Mouse (Mus musculus) lung, embryonic 14.5 days (tissue): Measurements from ENCODE around the gene Sbno2. TPM values are rescaled to one million over a fixed set of nuclear protein-coding genes. Genes with fewer than 3 reads are reported as not detected.
A peak's percentile ranks its signal among the peaks of the same experiment; 100 is the strongest.

Experiments used
- ATAC-seq: fragments of 200-750 bp; cut with Nextera tagmentation; 2 replicates; pipeline ENCODE4 v1.8.0; 2017; ENCODE audit warnings: mild to moderate bottlenecking, moderate TSS enrichment, moderate library complexity; ENCODE audit not compliant: insufficient read depth
- DNase-seq: peaks from one replicate; pipeline ENCODE4 v3.0.0-alpha.2; 2015
- H3K27ac ChIP-seq: fragments of 300-500 bp; sonication (generic); 2 replicates; pipeline ENCODE4 v1.5.1; 2014; ENCODE audit warnings: low read depth, mild to moderate bottlenecking, moderate library complexity
- H3K27me3 ChIP-seq: fragments of 300-500 bp; sonication (generic); 2 replicates; pipeline ENCODE4 v1.6.1; 2014; ENCODE audit warnings: low read length, control low read depth; ENCODE audit not compliant: insufficient read depth
- H3K36me3 ChIP-seq: fragments of 300-500 bp; sonication (generic); 2 replicates; pipeline ENCODE4 v1.6.1; 2014; ENCODE audit warnings: control low read depth; ENCODE audit not compliant: insufficient read depth
- H3K4me1 ChIP-seq: fragments of 300-500 bp; sonication (generic); 2 replicates; pipeline ENCODE4 v1.6.1; 2014; ENCODE audit warnings: antibody characterized with exemption, control low read depth; ENCODE audit not compliant: insufficient read depth
- H3K4me2 ChIP-seq: fragments of 300-500 bp; sonication (generic); 2 replicates; pipeline ENCODE4 v1.6.1; 2014; ENCODE audit warnings: mild to moderate bottlenecking
- H3K4me3 ChIP-seq: fragments of 300-500 bp; sonication (generic); 2 replicates; pipeline ENCODE4 v1.5.1; 2014; ENCODE audit warnings: low read depth, low read length
- H3K9ac ChIP-seq: fragments of 300-500 bp; sonication (generic); 2 replicates; pipeline ENCODE4 v1.6.1; 2014
- H3K9me3 ChIP-seq: fragments of 300-500 bp; sonication (generic); 2 replicates; pipeline ENCODE4 v1.6.1; 2016; ENCODE audit warnings: low read depth, low read length, control low read depth
- CTCF ChIP-seq: IDR thresholded peaks from 2 replicates; pipeline ENCODE4 v1.5.1; 2016; ENCODE audit warnings: antibody characterized with exemption, low read depth
- WGBS: fragments of 180-500 bp; shearing (Covaris S2); extraction: QIAGEN DNeasy Blood & Tissue Kit; methylation state at CpG from one replicate; pipeline ENCODE4 v1.1.7; 2014; 5-methylcytosine and 5-hydroxymethylcytosine counted together
- polyA plus RNA-seq: library from polyadenylated mRNA; unstranded; fragments of >200 nt; fragmentation: Nextera tagmentation; extraction: Ambion mirVana; gene quantifications from 2 replicates; pipeline ENCODE4 v1.2.1, GENCODE M21; 2014

Sbno2 gene
- polyA plus RNA-seq, 1 experiment from 2014 or later, result 16.3 TPM

GRCm38 (mm10) chr10:80024229-80025043, 80.9 kb downstream of the Sbno2 start:
- 73% methylated on average over 15 of the region's 15 CpGs for WGBS
- Histone ChIP-seq H3K36me3 (peaks cover 44% of the 10 kb centered on the region), H3K4me2 (no peak overlapping the region), H3K9ac (no peak overlapping the region), H3K27ac (peak overlapping the region; percentile 46; the same call in 1 of the 2 replicates), H3K4me1 (no peaks in the 10 kb centered on the region; the same call in 1 of the 2 replicates), H3K9me3 (no peaks in the 10 kb centered on the region), H3K27me3 (no peaks in the 10 kb centered on the region), H3K4me3 (no peak overlapping the region)
- no peak for TF ChIP-seq CTCF
- DNase-seq (no peak), ATAC-seq (no peak)

GRCm38 (mm10) chr10:80023758-80024157, 81.6 kb downstream of the Sbno2 start:
- Histone ChIP-seq H3K4me1 (no peaks in the 10 kb centered on the region; the same call in 1 of the 2 replicates), H3K4me2 (no peak overlapping the region), H3K9me3 (no peaks in the 10 kb centered on the region), H3K9ac (no peak overlapping the region), H3K4me3 (no peak overlapping the region), H3K27me3 (no peaks in the 10 kb centered on the region), H3K36me3 (peaks cover 37% of the 10 kb centered on the region), H3K27ac (no peak overlapping the region)
- WGBS, result 70% methylated on average over 5 of the region's 5 CpGs
- ATAC-seq (no peak), DNase-seq (no peak)
- TF ChIP-seq CTCF, result no peak

GRCm38 (mm10) chr10:80022806-80023205, 82.6 kb downstream of the Sbno2 start:
- H3K27ac ChIP-seq, result no peak overlapping the region
- H3K4me1 ChIP-seq, result no peaks in the 10 kb centered on the region; the same call in 1 of the 2 replicates
- no peak for TF ChIP-seq CTCF
- no peak overlapping the region for H3K9ac ChIP-seq
- 93% methylated on average over 8 of the region's 8 CpGs for WGBS
- no peak for ATAC-seq
- no peak for DNase-seq
- no peak overlapping the region for H3K4me3 ChIP-seq
- no peak overlapping the region for H3K4me2 ChIP-seq
- H3K9me3 ChIP-seq, result no peaks in the 10 kb centered on the region
- H3K27me3 ChIP-seq, result no peaks in the 10 kb centered on the region
- H3K36me3 ChIP-seq, result peaks cover 34% of the 10 kb centered on the region

- no peak overlapping the region for H3K9ac ChIP-seq
- no peak for TF ChIP-seq CTCF
- no peak for ATAC-seq
- no peaks in the 10 kb centered on the region for H3K9me3 ChIP-seq
- peaks cover 31% of the 10 kb centered on the region for H3K36me3 ChIP-seq
- no peak overlapping the region for H3K4me3 ChIP-seq
- H3K27me3 ChIP-seq, result no peaks in the 10 kb centered on the region
- no peaks in the 10 kb centered on the region; the same call in 1 of the 2 replicates for H3K4me1 ChIP-seq
- no peak overlapping the region for H3K4me2 ChIP-seq
- no peak for DNase-seq
- 90% methylated on average over 12 of the region's 12 CpGs for WGBS
- no peak overlapping the region for H3K27ac ChIP-seq
Measured at GRCm38 (mm10) chr10:80022164-80022563, 83.2 kb downstream of the Sbno2 start.

GRCm38 (mm10) chr10:80021320-80021641, 84.1 kb downstream of the Sbno2 start:
- no peak for TF ChIP-seq CTCF
- H3K27me3 ChIP-seq, result no peaks in the 10 kb centered on the region
- H3K27ac ChIP-seq, result no peak overlapping the region
- 83% methylated on average over 13 of the region's 13 CpGs for WGBS
- H3K9me3 ChIP-seq, result no peaks in the 10 kb centered on the region
- no peak for ATAC-seq
- DNase-seq, result no peak
- H3K4me2 ChIP-seq, result no peak overlapping the region
- no peak overlapping the region for H3K4me3 ChIP-seq
- peaks cover 23% of the 10 kb centered on the region for H3K36me3 ChIP-seq
- H3K4me1 ChIP-seq, result no peaks in the 10 kb centered on the region; the same call in 1 of the 2 replicates
- no peak overlapping the region for H3K9ac ChIP-seq

GRCm38 (mm10) chr10:80020603-80021319, 84.6 kb downstream of the Sbno2 start:
- DNase-seq, result no peak
- H3K4me3 ChIP-seq, result peak overlapping the region; percentile 35
- no peak overlapping the region for H3K27ac ChIP-seq
- H3K27me3 ChIP-seq, result no peaks in the 10 kb centered on the region; the same call in 1 of the 2 replicates
- peak overlapping the region; percentile 59 for H3K4me2 ChIP-seq
- H3K4me1 ChIP-seq, result no peaks in the 10 kb centered on the region; the same call in none of the 2 replicates
- peak; percentile 31 for TF ChIP-seq CTCF
- 73% methylated on average over 18 of the region's 18 CpGs for WGBS
- peaks cover 18% of the 10 kb centered on the region for H3K36me3 ChIP-seq
- H3K9me3 ChIP-seq, result no peaks in the 10 kb centered on the region
- no peak for ATAC-seq
- H3K9ac ChIP-seq, result peak overlapping the region; percentile 49; the same call in 1 of the 2 replicates

- Histone ChIP-seq H3K27ac (peak overlapping the region; percentile 71; the same call in 1 of the 2 replicates), H3K9me3 (no peaks in the 10 kb centered on the region), H3K4me3 (peak overlapping the region; percentile 35), H3K27me3 (peaks cover 3% of the 10 kb centered on the region; the same call in 1 of the 2 replicates), H3K9ac (peak overlapping the region; percentile 49), H3K4me1 (no peaks in the 10 kb centered on the region; the same call in none of the 2 replicates), H3K4me2 (peak overlapping the region; percentile 59), H3K36me3 (peaks cover 17% of the 10 kb centered on the region)
- DNase-seq (no peak), ATAC-seq (no peak)
- no peak for TF ChIP-seq CTCF
- 36% methylated on average over 11 of the region's 11 CpGs for WGBS
Measured at GRCm38 (mm10) chr10:80020191-80020590, 85.2 kb downstream of the Sbno2 start.
